Mouse (Mus musculus) cerebellum, postnatal 10 days (tissue): ENCODE data around the gene Gm11111.
"Not testable (repeated sequence)": the region's sequence is repeated elsewhere in the genome, so short reads cannot be mapped to it uniquely, and the experiment has no call there.

Experiments used
- DNase-seq, 2 experiments: peaks; one replicate each; pipeline ENCODE4 v3.0.0; 2021; ENCODE audit warnings: mixed read lengths in 2 of 2

Gene Gm11111

DNA sequence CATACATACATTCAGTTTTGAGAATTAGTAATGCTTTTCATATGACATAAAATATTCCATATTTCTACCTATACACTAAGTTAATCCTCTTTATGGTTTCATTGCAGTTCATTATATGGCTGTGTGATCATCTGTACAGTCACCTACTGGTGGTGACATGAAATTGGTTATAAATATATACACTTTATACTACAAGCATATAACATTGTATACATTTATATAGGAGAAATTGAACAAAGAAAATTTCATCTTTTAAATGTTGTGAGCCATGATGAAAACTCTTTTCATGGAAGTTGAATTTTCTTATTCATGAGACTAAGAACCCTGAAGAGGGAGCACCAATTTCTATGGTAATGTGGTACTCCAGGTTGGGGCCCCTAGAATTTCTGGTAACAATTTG is at the start of gene Gm11111:
Gm11111 (plus strand) TSS at position 301 of the 400 bp plus-strand sequence.
- no peak for DNase-seq

- DNase-seq = no peak
Observed at GRCm38 (mm10) chr5:98516214-98516613, 36.3 kb upstream of the Gm11111 start.

DNA sequence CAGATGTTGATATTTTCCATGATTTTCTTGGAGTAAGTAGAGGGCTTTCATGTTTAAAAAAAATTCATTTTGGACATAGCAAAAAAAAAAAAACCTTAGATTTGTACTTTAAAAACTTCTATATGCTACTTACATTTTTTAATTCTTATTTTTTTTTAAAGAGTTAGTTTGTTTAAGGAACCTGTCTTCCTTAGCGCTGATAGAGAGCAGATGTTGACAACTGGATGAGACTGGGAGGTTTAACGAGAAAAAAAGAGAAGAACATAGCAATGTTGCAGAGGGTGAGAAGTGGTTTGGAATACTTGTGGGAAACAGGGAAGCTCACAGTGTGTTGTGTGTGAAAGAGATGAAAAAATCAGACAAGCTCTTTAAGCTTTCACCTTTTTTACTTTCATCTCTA is 32.4 kb upstream of the Gm11111 start:
- DNase-seq = no peak

DNA sequence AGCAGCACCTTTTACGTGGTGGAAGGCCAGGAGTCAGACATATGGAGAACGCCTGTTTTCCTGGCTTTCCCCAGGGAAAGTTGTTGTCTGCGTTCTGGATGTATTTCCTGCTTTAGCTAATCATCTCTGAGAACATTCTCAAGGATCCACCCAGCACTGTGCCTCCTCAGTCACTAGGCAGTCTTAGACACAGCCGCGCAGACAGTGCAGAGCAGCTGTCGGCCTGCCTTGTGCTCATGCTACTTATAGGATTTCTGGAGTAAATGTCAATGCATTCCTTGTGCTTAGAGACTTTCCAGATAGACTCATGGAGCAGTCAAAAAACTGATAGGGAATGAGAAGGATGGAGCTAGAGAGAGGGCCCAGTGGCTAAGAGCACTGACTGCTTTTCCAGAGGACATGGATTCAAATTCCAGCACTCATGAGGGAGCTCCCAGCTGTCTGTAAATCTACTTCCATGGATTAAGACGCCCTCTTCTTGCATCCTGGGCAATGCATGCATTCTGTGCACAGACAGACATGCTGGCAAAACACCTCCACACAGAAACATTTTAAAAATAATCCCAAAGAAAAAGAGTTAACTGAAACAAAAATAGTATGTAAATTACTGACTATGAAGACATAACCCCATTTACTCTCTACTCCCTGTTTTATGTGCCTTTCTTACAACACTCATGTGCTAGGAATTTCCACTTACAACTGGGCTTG is 30.1 kb upstream of the Gm11111 start:
- no peak for DNase-seq

GRCm38 (mm10) chr5:98523050-98523449 is 29.4 kb upstream of the Gm11111 start:
- DNase-seq = no peak

DNA sequence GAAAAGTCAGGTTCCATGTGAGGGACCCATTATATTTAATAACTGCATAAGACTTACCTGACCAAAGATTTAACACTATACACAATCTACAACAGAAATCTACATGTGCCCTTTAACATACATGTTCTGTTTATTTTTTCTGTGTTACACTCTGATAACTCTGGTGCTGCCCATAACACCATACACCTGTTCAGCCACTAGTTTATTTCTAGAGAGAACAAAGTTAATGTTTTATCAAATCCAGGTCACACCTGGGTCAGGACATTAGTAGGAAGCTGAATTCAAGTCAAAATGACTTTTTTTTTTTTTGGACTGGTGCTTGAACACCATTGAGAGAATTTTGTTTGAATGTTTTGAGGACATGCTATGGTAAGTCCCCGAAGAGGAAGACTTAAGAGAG is 28.7 kb upstream of the Gm11111 start:
- no peak for DNase-seq

- DNase-seq = no peak
Observed at GRCm38 (mm10) chr5:98541333-98541732, 11.2 kb upstream of the Gm11111 start.

GRCm38 (mm10) chr5:98550285-98550684 is 2.2 kb upstream of the Gm11111 start:
- DNase-seq = no peak

- DNase-seq = no peak
Observed at GRCm38 (mm10) chr5:98550873-98551272, 1.6 kb upstream of the Gm11111 start.

GRCm38 (mm10) chr5:98552811-98553601 is 511 bp downstream of the Gm11111 start:
- no peak for DNase-seq

- DNase-seq = no peak
Observed at GRCm38 (mm10) chr5:98561301-98561700, 8.8 kb downstream of the Gm11111 start.

DNA sequence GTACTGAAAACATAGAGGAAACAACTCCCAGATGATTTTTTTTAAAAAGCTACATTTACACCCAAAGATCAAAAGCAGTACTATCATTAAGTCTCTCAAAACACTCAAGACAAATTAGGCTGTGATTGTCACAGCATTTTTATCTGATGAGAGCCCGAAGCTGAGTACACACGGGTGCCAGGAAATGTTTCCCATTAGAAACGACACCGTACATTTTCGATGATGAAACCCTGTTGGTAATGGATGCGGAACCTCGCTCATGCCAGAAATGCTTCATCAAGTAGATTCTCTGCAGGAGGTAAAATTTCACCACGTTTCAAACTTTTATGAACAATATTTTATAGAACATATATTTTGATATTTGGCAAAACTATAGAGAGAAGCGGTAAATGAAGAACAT is 10.3 kb downstream of the Gm11111 start:
- DNase-seq = no peak

GRCm38 (mm10) chr5:98563801-98564200 is 11.3 kb downstream of the Gm11111 start:
- DNase-seq = no peak

GRCm38 (mm10) chr5:98566461-98567193 is 14.1 kb downstream of the Gm11111 start:
- no peak for DNase-seq

- no peak for DNase-seq
Observed at GRCm38 (mm10) chr5:98568481-98568880, 16.0 kb downstream of the Gm11111 start.

DNA sequence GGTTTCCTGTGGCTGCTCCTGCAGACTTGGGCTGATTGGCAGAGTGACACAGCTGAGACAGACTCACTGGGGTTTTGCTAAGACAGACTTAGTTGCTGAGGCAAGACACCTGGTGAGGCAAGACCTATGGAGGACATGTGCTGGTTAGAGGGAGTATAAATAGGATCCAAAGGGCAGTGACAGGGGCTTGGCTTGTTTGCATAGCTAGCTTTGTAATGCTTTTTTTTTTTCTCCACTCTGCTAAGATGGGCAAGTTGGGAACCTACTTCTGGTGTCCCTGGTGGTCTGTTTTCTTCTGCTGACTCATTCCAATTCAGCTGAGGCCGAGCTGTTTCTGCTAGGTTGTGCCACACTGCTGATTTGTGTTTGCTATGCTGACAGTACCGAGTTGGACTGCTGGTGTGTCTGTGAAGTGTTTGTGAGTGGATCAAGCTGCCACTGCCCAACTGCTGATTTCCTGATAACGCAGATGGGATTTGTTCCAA is 16.6 kb downstream of the Gm11111 start:
- DNase-seq = no peak

DNA sequence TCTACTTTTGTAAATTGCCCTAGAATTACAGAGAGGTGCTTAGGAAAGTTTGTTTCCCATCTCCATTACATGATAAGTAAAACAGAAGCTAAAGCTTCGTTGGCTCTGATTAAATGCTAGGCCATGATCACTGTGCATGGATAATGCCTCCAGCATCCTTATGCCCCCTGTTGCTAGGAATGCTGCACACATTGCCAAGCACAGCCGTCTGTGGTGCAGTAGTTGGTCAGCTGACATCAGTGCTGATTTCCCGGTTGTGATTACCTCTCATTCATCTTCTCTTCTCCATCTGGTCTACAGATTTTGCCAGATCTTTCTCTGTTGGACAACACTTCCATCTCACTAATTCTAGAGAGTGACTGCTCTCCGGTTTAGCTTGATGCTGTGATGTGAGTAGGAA is 19.9 kb downstream of the Gm11111 start:
- peak; percentile 87 to 89 for DNase-seq

DNA sequence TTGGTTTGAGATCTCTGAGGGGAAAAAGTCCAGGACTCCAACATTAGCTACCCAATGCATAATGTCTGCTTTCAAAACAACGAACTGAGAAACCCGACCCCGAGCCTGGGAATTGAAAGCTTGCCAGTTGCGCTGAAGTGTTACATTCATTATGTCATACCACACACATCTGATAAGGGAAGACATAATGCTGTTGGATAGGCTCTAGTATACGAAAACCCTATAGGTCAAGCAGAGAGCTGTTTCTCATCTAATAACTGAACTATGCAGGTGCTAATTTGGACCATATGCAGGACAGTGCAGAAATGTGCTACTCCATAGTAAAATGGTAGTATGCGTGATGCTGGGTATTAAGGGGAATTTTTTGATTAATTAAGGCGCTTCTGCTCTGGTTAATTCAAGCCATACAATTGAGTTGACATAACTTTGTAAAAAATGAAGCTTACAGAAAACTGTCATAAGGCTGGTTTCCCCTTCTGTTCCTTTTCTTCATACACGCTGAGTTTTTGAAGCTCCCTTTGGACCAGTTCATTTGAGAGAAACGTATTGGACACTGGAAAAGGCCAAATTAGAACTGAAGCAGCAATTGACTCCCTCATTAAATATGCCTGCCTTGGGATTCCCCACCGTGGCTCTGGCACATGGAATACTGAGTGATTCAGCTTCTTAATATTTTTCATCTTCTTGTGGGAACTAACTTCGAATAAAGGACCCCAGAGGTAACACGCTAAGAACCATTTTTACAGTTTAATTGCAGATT is 22.4 kb downstream of the Gm11111 start:
- peak; percentile 43 to 51 for DNase-seq

- DNase-seq = no peak
Observed at GRCm38 (mm10) chr5:98575471-98575834, 23.0 kb downstream of the Gm11111 start.

DNA sequence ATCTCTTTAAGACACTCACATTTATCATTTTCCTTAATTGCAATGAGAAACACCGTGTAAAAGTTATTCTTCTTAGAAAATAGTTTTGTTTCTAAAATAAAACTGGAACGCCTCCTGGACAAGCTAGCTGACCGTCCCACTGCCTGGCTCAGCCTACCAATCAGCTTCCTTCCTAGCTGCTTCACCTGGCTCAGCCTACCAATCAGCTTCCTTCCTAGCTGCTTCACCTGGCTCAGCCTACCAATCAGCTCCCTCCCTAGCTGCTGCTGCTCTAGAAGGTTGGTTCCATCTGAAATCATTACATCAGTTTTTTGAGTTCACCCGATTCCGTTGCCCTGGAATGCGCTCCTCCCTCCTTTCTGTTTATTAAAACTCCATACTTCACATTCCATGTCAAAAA is 24.0 kb downstream of the Gm11111 start:
- DNase-seq = not testable (repeated sequence)

- no peak for DNase-seq
Observed at GRCm38 (mm10) chr5:98578398-98578797, 25.9 kb downstream of the Gm11111 start.

DNA sequence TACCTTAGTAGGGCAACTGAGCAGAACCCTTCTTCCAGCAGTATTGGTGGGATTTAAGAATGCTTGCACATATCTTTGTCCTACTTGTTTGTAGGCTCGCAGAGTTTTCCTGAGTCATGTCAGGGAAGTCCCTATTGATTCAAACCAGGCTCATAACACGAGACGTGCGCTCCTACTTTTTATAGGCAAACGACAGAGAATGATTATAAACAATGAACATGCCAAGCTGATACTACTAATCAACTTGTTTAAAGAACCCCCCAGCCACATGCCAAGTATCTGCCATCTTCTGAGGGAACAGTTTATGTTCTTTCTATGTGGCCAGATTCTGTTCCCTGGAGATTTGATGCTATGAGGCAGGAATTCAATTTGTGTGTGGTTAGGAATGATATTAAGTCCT is 28.3 kb downstream of the Gm11111 start:
- no peak for DNase-seq

GRCm38 (mm10) chr5:98582051-98582450 is 29.6 kb downstream of the Gm11111 start:
- DNase-seq = no peak
